Mouse (Mus musculus) limb, embryonic 11.5 days (tissue): Measurements from ENCODE around the gene Zfpm1. TPM values are rescaled to one million over a fixed set of nuclear protein-coding genes. Genes with fewer than 3 reads are reported as not detected.

ENCODE experiments used
- ATAC-seq: fragments of 200-750 bp; cut with Nextera tagmentation; 2 replicates; pipeline ENCODE4 v1.8.0; 2017; ENCODE audit warnings: low read depth; ENCODE audit not compliant: insufficient number of reproducible peaks, low FRiP score, low TSS enrichment
- DNase-seq: peaks from one replicate; pipeline ENCODE4 v3.0.0-alpha.2; 2015; ENCODE audit warnings: low spot score
- H3K27ac ChIP-seq: fragments of 300-500 bp; sonication (generic); replicated peaks from 2 replicates; pipeline ENCODE4 v1.5.1; 2014; ENCODE audit warnings: low read depth, mild to moderate bottlenecking, low read length
- H3K27me3 ChIP-seq: fragments of 300-500 bp; sonication (generic); 2 replicates; pipeline ENCODE4 v1.6.1; 2014; ENCODE audit warnings: mild to moderate bottlenecking, low read length, mixed read lengths; ENCODE audit not compliant: control insufficient read depth, insufficient read depth
- H3K36me3 ChIP-seq: fragments of 300-500 bp; sonication (generic); 2 replicates; pipeline ENCODE4 v1.6.1; 2014; ENCODE audit warnings: mild to moderate bottlenecking, low read length, moderate library complexity, mixed read lengths; ENCODE audit not compliant: control insufficient read depth, insufficient read depth
- H3K4me1 ChIP-seq: fragments of 300-500 bp; sonication (generic); 2 replicates; pipeline ENCODE4 v1.6.1; 2014; ENCODE audit warnings: low read length, mixed read lengths; ENCODE audit not compliant: control insufficient read depth, insufficient read depth
- H3K4me2 ChIP-seq: fragments of 300-500 bp; sonication (generic); 2 replicates; pipeline ENCODE4 v1.6.1; 2014; ENCODE audit warnings: low read depth, mild to moderate bottlenecking, moderate library complexity; ENCODE audit not compliant: severe bottlenecking
- H3K4me3 ChIP-seq: fragments of 300-500 bp; sonication (generic); 2 replicates; pipeline ENCODE4 v1.5.1; 2014; ENCODE audit warnings: low read depth, low read length
- H3K9ac ChIP-seq: fragments of 300-500 bp; sonication (generic); 2 replicates; pipeline ENCODE4 v1.6.1; 2014; ENCODE audit warnings: mild to moderate bottlenecking, low read length
- H3K9me3 ChIP-seq: fragments of 300-500 bp; sonication (generic); 2 replicates; pipeline ENCODE4 v1.6.1; 2016; ENCODE audit warnings: low read length; ENCODE audit not compliant: control insufficient read depth
- WGBS: fragments of 180-500 bp; shearing (Covaris S2); extraction: QIAGEN DNeasy Blood & Tissue Kit; methylation state at CpG from one replicate; pipeline ENCODE4 v1.1.7; 2014; 5-methylcytosine and 5-hydroxymethylcytosine counted together
- polyA plus RNA-seq: library from polyadenylated mRNA; unstranded; fragments of >200 nt; fragmentation: Nextera tagmentation; extraction: Ambion mirVana; gene quantifications from 2 replicates; pipeline ENCODE4 v1.2.1, GENCODE M21; 2014

Gene Zfpm1
- polyA plus RNA-seq, 1 experiment from 2014 or later, result 1.4 TPM

- Histone ChIP-seq H3K9ac (no peak overlapping the region), H3K4me1 (peaks cover 6% of the 10 kb centered on the region; the same call in 1 of the 2 replicates), H3K4me2 (no peak overlapping the region), H3K36me3 (no peaks in the 10 kb centered on the region), H3K27me3 (no peaks in the 10 kb centered on the region), H3K9me3 (no peaks in the 10 kb centered on the region), H3K4me3 (no peak overlapping the region), H3K27ac (no peak overlapping the region)
- 73% methylated on average over 9 of the region's 9 CpGs for WGBS
- DNase-seq, result no peak
- ATAC-seq, result no peak
Observed at GRCm38 (mm10) chr8:122295389-122295788, 13.4 kb downstream of the Zfpm1 start.

- Histone ChIP-seq H3K27ac (no peak overlapping the region), H3K9ac (peak overlapping the region; percentile 30), H3K4me3 (no peak overlapping the region), H3K36me3 (no peaks in the 10 kb centered on the region), H3K9me3 (no peaks in the 10 kb centered on the region), H3K27me3 (no peaks in the 10 kb centered on the region), H3K4me2 (no peak overlapping the region), H3K4me1 (peaks cover 6% of the 10 kb centered on the region; the same call in 1 of the 2 replicates)
- ATAC-seq (no peak), DNase-seq (no peak)
- 36% methylated on average over 24 of the region's 24 CpGs for WGBS
Observed at GRCm38 (mm10) chr8:122296173-122297001, 14.4 kb downstream of the Zfpm1 start.

- DNase-seq, result no peak
- no peak overlapping the region for H3K4me3 ChIP-seq
- no peaks in the 10 kb centered on the region for H3K36me3 ChIP-seq
- WGBS, result 63% methylated on average over 16 of the region's 16 CpGs
- H3K27ac ChIP-seq, result no peak overlapping the region
- no peaks in the 10 kb centered on the region for H3K27me3 ChIP-seq
- H3K4me2 ChIP-seq, result no peak overlapping the region
- no peak for ATAC-seq
- no peak overlapping the region for H3K9ac ChIP-seq
- peaks cover 3% of the 10 kb centered on the region; the same call in 1 of the 2 replicates for H3K4me1 ChIP-seq
- no peaks in the 10 kb centered on the region for H3K9me3 ChIP-seq
Observed at GRCm38 (mm10) chr8:122299581-122300254, 17.8 kb downstream of the Zfpm1 start.

DNA sequence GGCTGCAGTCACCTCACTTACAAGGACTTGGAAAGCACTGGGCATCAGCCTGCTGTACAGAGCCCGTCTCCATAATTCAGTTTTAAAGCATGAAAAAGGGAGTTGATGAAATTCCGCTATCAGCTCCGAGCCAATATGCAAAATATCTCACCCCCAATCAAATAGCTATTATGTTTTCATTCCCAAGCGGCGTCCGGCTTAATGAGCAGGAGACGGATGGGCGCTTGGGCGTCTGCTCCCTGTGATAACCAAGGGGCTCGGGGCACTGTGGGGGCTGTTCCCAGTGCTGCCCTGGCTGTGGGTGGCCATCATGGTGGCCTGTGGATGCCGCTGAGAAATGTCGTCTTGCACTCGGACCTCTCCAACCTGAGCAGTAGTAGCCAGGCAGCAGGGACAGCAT is 19.1 kb downstream of the Zfpm1 start:
- DNase-seq (no peak), ATAC-seq (no peak)
- no peaks in the 10 kb centered on the region for H3K27me3 ChIP-seq
- no peak overlapping the region for H3K9ac ChIP-seq
- H3K4me2 ChIP-seq, result no peak overlapping the region
- H3K4me3 ChIP-seq, result no peak overlapping the region
- no peaks in the 10 kb centered on the region for H3K36me3 ChIP-seq
- no peaks in the 10 kb centered on the region for H3K9me3 ChIP-seq
- WGBS, result 89% methylated on average over 13 of the region's 13 CpGs
- H3K4me1 ChIP-seq, result peaks cover 3% of the 10 kb centered on the region; the same call in 1 of the 2 replicates
- no peak overlapping the region for H3K27ac ChIP-seq

DNA sequence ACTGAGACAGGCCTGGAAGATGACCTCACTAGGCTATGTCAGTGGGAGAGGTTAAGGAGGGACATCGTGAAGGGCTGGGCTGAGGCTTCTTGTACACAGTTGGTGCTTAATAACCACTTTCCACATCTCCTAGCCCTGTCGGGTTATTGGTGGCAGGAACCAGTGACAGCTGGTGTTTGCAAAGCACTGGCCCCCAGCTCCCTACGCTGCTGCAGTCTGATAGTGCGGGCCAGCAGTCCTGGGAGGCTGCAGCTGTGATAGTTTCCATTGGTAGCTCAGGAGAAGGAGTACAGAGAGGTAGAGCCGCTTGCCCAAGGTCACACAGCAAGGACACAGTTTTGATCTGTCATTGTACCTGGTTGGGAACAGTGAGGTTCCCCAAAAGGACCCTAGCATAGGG is 19.9 kb downstream of the Zfpm1 start:
- Histone ChIP-seq H3K4me1 (no peaks in the 10 kb centered on the region; the same call in 1 of the 2 replicates), H3K36me3 (no peaks in the 10 kb centered on the region), H3K27me3 (no peaks in the 10 kb centered on the region), H3K4me2 (no peak overlapping the region), H3K9me3 (no peaks in the 10 kb centered on the region), H3K27ac (no peak overlapping the region), H3K4me3 (no peak overlapping the region), H3K9ac (no peak overlapping the region)
- DNase-seq (no peak), ATAC-seq (no peak)
- 82% methylated on average over 5 of the region's 5 CpGs for WGBS

DNA sequence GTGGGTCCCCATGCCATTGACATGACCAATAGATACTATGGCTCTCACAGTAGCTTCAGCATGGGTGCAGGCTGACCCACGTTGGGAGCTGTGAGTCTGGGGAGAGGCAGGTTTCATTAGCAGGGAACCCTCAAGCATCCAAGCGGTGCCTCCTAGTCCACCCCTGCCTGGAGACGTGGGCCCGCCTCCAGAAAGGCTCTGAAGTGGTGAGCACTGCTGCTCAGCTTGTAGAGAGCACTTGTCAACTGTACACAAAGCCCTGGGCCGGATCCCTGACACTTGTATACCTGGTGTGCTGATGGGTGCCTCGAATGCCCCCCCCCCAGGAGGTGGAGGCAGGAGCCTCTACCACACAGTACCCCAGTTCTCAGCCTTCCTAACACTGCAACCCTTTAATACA is 21.5 kb downstream of the Zfpm1 start:
- H3K9ac ChIP-seq, result no peak overlapping the region
- no peaks in the 10 kb centered on the region for H3K4me1 ChIP-seq
- no peaks in the 10 kb centered on the region for H3K9me3 ChIP-seq
- no peak overlapping the region for H3K4me2 ChIP-seq
- no peak overlapping the region for H3K4me3 ChIP-seq
- 77% methylated on average over 6 of the region's 6 CpGs for WGBS
- H3K27ac ChIP-seq, result no peak overlapping the region
- no peaks in the 10 kb centered on the region for H3K36me3 ChIP-seq
- H3K27me3 ChIP-seq, result no peaks in the 10 kb centered on the region
- ATAC-seq, result no peak
- DNase-seq, result no peak

DNA sequence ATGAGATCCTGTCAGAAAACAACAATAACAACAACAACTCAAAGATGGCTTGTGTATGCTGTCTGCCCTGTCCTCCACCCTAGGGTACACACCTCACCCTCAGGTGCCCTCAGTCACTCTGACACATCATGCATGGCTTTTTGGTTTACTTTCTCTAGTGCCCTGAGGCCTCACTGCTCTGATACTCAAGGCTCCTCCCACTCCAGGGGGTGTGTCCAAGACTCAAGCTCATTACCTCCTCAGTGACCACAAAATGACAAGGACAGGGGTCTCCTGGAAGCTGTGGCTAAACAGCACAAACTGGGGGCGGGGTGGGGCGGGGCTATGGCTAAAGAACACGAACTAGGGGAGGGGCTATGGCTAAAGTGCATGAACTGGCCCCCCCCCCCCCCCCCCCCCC is 22.1 kb downstream of the Zfpm1 start:
- Histone ChIP-seq H3K27ac (no peak overlapping the region), H3K36me3 (no peaks in the 10 kb centered on the region), H3K27me3 (no peaks in the 10 kb centered on the region), H3K9ac (no peak overlapping the region), H3K9me3 (no peaks in the 10 kb centered on the region), H3K4me3 (no peak overlapping the region), H3K4me2 (no peak overlapping the region), H3K4me1 (no peaks in the 10 kb centered on the region)
- no peak for DNase-seq
- ATAC-seq, result no peak
- whole genome bisulfite sequencing, result 13% methylated on average over 3 of the region's 3 CpGs

DNA sequence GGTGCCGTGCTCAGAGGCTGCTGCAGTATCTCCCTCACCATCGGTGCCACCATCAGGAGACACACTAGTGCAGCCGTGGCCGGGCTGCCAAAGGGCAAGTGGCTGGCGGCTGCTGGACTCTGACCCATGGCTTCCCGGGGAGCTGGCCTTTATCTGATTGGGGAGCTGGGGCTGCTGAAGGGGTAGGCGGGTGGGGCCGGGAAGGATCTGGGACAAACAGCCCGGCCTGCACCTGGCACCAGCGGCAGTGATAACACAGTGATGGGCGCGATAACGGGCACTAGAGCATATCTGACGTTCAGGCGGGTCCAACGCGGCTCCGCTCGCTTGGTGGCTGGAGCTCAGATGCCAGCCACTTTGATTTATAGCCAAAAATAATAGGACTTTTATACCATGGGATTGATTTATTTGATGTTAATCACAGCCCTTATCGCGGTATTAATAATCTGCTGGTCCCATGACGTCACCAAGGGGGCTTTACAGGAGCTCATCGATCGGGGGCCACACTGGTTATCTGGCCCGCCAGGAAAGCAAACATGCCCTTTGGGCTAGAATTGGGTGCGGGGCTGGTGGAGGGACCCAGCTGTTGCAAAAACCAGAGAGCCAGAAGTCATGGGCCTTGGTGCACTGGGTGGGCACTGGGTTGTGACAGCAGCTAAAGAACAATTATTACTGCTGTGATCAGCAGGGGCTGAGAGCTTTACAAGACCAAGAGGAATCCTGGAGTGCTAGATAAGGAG is 24.9 kb downstream of the Zfpm1 start:
- 86% methylated on average over 26 of the region's 26 CpGs for WGBS
- Histone ChIP-seq H3K27me3 (no peaks in the 10 kb centered on the region), H3K27ac (no peak overlapping the region), H3K4me1 (no peaks in the 10 kb centered on the region), H3K9ac (no peak overlapping the region), H3K36me3 (no peaks in the 10 kb centered on the region), H3K4me2 (no peak overlapping the region), H3K4me3 (no peak overlapping the region), H3K9me3 (no peaks in the 10 kb centered on the region)
- ATAC-seq (no peak), DNase-seq (no peak)
